Mouse (Mus musculus): ENCODE measurements around the gene Tmem89.

Gene Tmem89

GRCm38 (mm10) chr9:108914491-108914890, at the start of gene Tmem89:
TSS of gene Tmem89 (plus strand) at chr9:108914619.
- DNase-seq, result no peak

- no peak for DNase-seq
These were observed 2.1 kb upstream of the Tmem89 start for GRCm38 (mm10) chr9:108912308-108912707.

- DNase-seq, result no peak
These were observed 1.3 kb upstream of the Tmem89 start for GRCm38 (mm10) chr9:108913161-108913560.

GRCm38 (mm10) chr9:108913621-108914020, 798 bp upstream of the Tmem89 start:
- no peak for DNase-seq

GRCm38 (mm10) chr9:108925897-108926296, 11.5 kb downstream of the Tmem89 start:
- no peak for DNase-seq

- DNase-seq, result no peak
These were observed 14.0 kb downstream of the Tmem89 start for GRCm38 (mm10) chr9:108928424-108928823.

- no peak for DNase-seq
These were observed 21.6 kb downstream of the Tmem89 start for GRCm38 (mm10) chr9:108935991-108936390.

- DNase-seq, result peak; percentile 96
These were observed 22.3 kb downstream of the Tmem89 start, which contains the start of gene Uqcrc1 for GRCm38 (mm10) chr9:108936418-108937364. TSS of gene Uqcrc1 (plus strand) at chr9:108936633.

- DNase-seq, result no peak
These were observed 30.7 kb downstream of the Tmem89 start for GRCm38 (mm10) chr9:108945111-108945510.

- no peak for DNase-seq
These were observed 31.2 kb downstream of the Tmem89 start for GRCm38 (mm10) chr9:108945608-108946007.

- DNase-seq, result peak; percentile 47
These were observed 35.0 kb downstream of the Tmem89 start for GRCm38 (mm10) chr9:108949231-108949966.

- DNase-seq, result peak; percentile 30
These were observed 35.7 kb downstream of the Tmem89 start for GRCm38 (mm10) chr9:108949967-108950728.

- DNase-seq, result no peak
These were observed 38.7 kb downstream of the Tmem89 start, which contains the start of gene Col7a1 for GRCm38 (mm10) chr9:108953081-108953636. TSS of gene Col7a1 (plus strand) at chr9:108953586.

GRCm38 (mm10) chr9:108955241-108955640, 40.8 kb downstream of the Tmem89 start:
- no peak for DNase-seq

GRCm38 (mm10) chr9:108955846-108956245, 41.4 kb downstream of the Tmem89 start:
- DNase-seq, result no peak

GRCm38 (mm10) chr9:108963577-108963976, 49.2 kb downstream of the Tmem89 start:
- no peak for DNase-seq

GRCm38 (mm10) chr9:108964338-108964737, 49.9 kb downstream of the Tmem89 start:
- DNase-seq, result no peak
